Comparison of ENCODE assay signal across 15 mouse cellular contexts in genomic region chr3:20145696-20146113, GRCm38 (mm10). TPM values are rescaled to one million over a fixed set of nuclear protein-coding genes. Genes with fewer than 3 reads are reported as not detected.
DNase-seq lines count a peak whose midpoint lies in the region; ATAC-seq lines count a peak whose summit lies in the region.
"Had no signal": no experiment of that assay in that cellular context is flagged by ENCODE, and none has a peak within 500 bp of the region (broad histone marks: within the 10 kb centered on the region; RNA-seq: fewer than 3 reads in every experiment).

No protein-coding gene starts in this region.

- WGBS in heart, embryonic 14.5 days: 16% methylated on average over 1 of the region's 1 CpGs

- no peaks in the 10 kb centered on the region for H3K27me3 ChIP-seq in heart, embryonic 14.5 days (ENCODE audit: control insufficient read depth, insufficient read depth, low read length)
- H3K27me3 ChIP-seq: hindbrain, embryonic 13.5 days; limb, embryonic 15.5 days had no signal

- H3K36me3 ChIP-seq in heart, embryonic 14.5 days (ENCODE audit: control insufficient read depth, insufficient read depth, low read length): peaks cover 80% of the 10 kb centered on the region
- H3K36me3 ChIP-seq: hindbrain, embryonic 13.5 days had no signal

- peak overlapping the region; percentile 7; the same call in 1 of the 2 replicates for H3K4me2 ChIP-seq in heart, embryonic 14.5 days (ENCODE audit: low read length)
- H3K4me2 ChIP-seq: hindbrain, embryonic 13.5 days; limb, embryonic 15.5 days had no signal

- no peaks in the 10 kb centered on the region for H3K9me3 ChIP-seq in heart, embryonic 14.5 days (ENCODE audit: control insufficient read depth, low read length)
- H3K9me3 ChIP-seq: hindbrain, embryonic 13.5 days; limb, embryonic 15.5 days had no signal

- H3K4me1 ChIP-seq in heart, embryonic 14.5 days (ENCODE audit: control insufficient read depth in 2 of 2, insufficient read depth in 2 of 2, low read length in 2 of 2): peaks cover 23 to 69% of the 10 kb centered on the region in 2 experiments
- H3K4me1 ChIP-seq: hindbrain, embryonic 13.5 days; limb, embryonic 15.5 days had no signal

- peak overlapping the region; percentile 2; the same call in 1 of the 2 replicates for H3K9ac ChIP-seq in heart, embryonic 14.5 days (ENCODE audit: low read length)
- H3K9ac ChIP-seq: hindbrain, embryonic 13.5 days; limb, embryonic 15.5 days had no signal

- no peak overlapping the region for H3K4me3 ChIP-seq in heart, embryonic 14.5 days (ENCODE audit: control insufficient read depth in 1 of 2, insufficient read depth in 1 of 2, low read depth in 1 of 2, low read length in 2 of 2)
- H3K4me3 ChIP-seq: hindbrain, embryonic 13.5 days; left cerebral cortex, adult 2 months; limb, embryonic 15.5 days had no signal

- H3K27ac ChIP-seq in heart, embryonic 14.5 days (replicated peaks in 1 of 2; ENCODE audit: control insufficient read depth in 1 of 2, insufficient read depth in 1 of 2, low read depth in 2 of 2, low read length in 2 of 2): peak overlapping the region; percentile 75 to 96
- H3K27ac ChIP-seq: hindbrain, embryonic 13.5 days; left cerebral cortex, adult 2 months; limb, embryonic 15.5 days had no signal

- ATAC-seq in heart, embryonic 14.5 days (ENCODE audit: insufficient number of reproducible peaks, insufficient read depth, low FRiP score, low read depth): peak; percentile 69

- DNase-seq in heart, adult 9 months (ENCODE audit: low spot score in 2 of 2): no peak
- DNase-seq in lung, postnatal 10 days: peak; percentile 26
- no peak for DNase-seq in lung, postnatal 36 days
- peak; percentile 32 for DNase-seq in embryo, embryonic 9.5 days (ENCODE audit: extremely low spot score)
- peak; percentile 60 for DNase-seq in retina, embryonic 14.5 days (ENCODE audit: low spot score)
- DNase-seq in cerebellum, adult 11 months: no peak
- DNase-seq: adrenal gland, adult 2 months; cerebellum, postnatal 36 days; kidney, adult 11 months; kidney, postnatal 4 days; midbrain, embryonic 14.5 days had no signal

RNA-seq across cellular contexts. Expression of gene Gyg, which starts 9.4 kb away (rescaled TPM):
- polyA plus RNA-seq in heart, embryonic 14.5 days (2014; fragmentation: Nextera tagmentation; extraction: Ambion mirVana): 778 and 797 TPM in 2 replicates

Comparison
In these comparisons a context has a peak if more than half of its experiments do, and no peak if none do; other contexts are left out.
1. DNase-seq: peak in lung, postnatal 10 days (single experiment), embryo, embryonic 9.5 days (single experiment) and retina, embryonic 14.5 days (single experiment); none in heart, adult 9 months (0 of 2), lung, postnatal 36 days (single experiment) and cerebellum, adult 11 months (single experiment).